Mouse (Mus musculus) gastrocnemius, adult 8-10 months (tissue): ENCODE measurements around the gene Cfap97d1. TPM values are rescaled to one million over a fixed set of nuclear protein-coding genes. Genes with fewer than 3 reads are reported as not detected.

ENCODE experiments used
- DNase-seq, 2 experiments: peaks; one replicate each; pipeline ENCODE4 v3.0.0; 2022; ENCODE audit warnings: low spot score in 2 of 2
- total RNA-seq, 4 experiments: library from RNA; stranded (reverse); gene quantifications; 2 replicates each; pipeline ENCODE4 v1.2.4; 2022

Gene Cfap97d1
- total RNA-seq, result not detected

DNA sequence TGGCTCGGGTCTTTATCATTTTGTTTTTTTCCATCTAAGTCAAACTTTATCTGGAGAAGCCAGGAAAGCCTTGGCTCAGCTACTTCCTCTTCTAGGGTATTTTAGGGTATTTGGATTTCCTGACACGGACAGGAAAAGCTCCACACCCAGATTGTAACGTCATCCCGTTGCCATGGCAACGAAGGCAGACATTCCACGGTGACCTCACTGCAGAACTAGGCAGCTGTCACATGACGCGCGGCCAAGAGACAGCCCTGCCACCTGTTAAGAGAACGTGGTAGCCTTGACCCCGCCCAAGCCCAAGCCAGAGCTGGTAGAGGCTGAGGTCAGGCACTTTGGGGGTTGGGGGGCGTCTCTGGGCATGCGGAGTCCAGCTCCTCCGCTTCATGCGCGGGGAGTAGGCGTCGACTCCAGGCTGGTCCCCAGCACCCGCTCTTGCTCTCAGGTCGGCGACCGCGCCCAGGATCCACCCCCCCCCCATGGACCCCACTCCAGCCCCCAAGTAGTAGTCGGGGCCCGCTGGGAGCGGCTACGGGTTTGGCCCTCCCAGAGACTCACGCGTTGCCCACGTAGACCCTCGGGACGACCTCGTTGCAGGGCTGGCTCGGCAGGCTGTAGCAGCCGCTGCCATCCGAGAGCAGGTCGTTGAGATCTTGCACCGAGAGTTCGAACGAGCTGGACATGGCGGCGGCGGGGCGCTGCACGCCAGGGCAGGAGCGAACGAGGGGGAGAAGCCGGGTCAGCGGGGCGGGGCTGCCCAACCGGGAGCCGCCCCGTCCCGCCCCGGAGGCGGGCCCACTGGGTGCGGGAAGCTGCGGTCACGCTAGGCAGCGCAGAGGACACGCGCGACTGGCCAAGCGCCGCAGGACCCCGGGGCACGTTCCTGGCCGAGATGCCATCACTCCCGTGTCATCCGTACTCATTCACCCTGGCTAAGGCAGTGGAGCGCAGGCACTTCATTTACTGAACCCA lies at the start of gene Cfap97d1:
Gene Cfap97d1 (plus strand): TSS at position 226 of the 972 bp plus-strand sequence.
- DNase-seq, result peak; percentile 97

- DNase-seq, result no peak
These were observed 48.3 kb upstream of the Cfap97d1 start for GRCm38 (mm10) chr11:101935743-101936142.

DNA sequence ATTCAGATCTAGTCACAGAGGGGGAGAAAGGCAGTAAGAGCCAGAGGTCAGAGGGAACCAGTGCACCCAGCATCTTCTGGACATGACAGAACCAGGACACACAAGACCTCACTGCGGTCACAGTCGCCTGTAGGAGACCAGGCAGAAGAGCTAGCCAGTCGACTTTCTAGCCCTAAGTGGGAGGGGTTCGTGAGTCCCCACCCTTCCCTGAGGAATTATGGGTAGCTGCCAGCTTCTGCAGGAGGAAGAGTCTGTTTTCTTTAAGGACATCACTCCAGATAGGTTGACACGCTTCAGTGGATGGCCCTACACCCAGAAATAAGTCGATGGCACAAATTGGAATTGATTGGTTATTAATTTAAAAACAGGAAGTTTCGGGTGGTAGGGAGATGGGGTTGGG lies 47.7 kb upstream of the Cfap97d1 start:
- DNase-seq, result no peak

- DNase-seq, result no peak
These were observed 47.0 kb upstream of the Cfap97d1 start for GRCm38 (mm10) chr11:101937108-101937507.

DNA sequence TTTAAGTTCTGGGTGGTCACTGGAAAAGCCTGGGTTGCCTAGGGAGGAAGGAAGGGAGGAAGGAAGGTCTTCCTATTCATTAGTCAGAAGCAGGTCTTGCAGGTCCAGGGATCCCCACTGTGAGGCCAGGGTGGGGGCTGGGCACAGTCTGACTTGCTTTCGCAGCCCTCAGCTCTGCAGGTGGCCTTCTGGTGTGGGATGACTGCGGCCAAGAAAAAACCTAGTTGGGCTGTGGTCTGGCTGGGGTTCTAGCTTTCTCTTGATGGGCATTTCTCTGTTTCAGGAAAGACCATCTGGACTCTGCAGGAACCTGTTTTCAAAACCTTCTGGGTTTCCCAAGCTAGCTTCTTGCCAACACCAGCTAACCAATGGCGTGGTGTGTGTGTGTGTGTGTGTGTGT lies 41.0 kb upstream of the Cfap97d1 start:
- DNase-seq, result no peak

GRCm38 (mm10) chr11:101946525-101946924 lies 37.6 kb upstream of the Cfap97d1 start:
- no peak for DNase-seq

- no peak for DNase-seq
These were observed 34.1 kb upstream of the Cfap97d1 start for GRCm38 (mm10) chr11:101950021-101950420.

DNA sequence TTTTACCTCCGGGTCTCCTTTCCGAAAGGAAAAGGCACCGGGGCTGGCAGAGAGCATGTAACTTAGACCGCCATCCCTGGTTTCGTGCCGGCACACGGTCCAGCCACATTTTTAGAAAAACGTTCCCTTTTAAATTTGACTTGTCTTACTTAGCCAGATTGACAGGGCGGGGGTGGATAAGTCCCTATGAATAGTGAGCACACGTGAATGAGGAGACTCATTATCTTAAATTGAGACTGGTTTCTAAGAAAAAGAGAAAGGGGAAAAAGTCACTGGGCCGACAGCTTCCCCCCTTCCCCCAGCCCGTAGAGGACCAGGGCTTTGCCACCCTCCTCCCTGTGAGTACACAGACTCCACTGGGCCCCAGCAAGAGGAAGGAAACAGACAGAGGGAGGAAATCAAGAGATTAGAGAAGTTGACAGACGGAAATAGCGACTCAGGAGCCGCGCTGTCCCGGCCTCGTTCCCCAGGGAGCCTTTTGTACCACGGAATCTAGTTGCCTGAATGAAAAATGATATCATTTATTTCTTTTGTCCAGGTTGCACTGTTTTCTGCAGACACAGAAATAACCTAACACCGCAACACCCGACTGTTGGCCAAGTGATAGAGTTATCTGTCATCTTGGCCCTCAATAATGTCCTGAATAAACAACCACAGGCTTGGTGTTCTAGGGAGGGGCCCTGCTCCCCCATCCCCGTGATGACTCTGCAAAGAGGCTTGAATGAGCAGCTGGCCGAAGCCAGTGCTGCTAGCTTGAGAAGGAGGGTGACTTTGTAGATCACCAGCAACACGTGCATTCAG lies 31.3 kb upstream of the Cfap97d1 start:
- DNase-seq, result no peak

GRCm38 (mm10) chr11:101953441-101953840 lies 30.6 kb upstream of the Cfap97d1 start:
- no peak for DNase-seq

DNA sequence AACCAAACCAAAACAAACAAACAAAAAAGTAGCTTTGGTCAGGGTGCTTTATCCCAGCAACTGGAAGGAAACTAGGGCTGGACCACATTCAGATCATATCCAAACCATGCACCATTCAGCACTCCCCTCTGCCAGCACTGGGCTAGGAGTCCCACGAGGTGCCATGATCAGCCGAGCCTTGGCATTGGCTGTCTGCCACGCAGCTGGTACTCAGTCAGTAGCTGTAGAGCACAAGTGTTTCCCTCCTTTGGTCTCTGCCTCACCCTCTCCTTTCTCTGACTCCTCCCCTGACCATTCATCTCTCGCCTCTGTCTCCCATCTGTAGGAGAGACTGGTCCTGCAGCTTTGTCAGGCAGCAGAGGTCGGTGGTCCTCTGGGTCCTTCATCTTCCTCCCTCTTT lies 26.6 kb upstream of the Cfap97d1 start:
- no peak for DNase-seq

DNA sequence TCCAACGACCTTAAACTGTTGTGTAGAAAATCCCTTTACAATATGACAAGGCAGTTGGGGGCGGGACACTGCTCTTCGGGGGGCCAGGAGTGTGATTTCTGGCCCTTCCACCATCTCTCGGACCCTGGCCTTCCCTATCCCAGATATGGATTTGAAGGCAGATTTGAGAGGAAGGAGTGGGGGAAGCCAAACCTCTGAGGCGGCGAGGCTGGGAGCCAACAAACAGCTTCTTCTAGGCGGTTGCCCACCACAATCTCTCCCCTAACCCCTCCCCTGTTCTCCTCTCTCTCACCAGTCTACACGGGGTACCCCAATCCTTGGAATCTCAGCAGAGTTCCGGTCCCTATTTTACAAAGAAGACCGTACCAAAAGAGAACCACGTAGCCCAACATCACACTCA lies 21.0 kb upstream of the Cfap97d1 start:
- DNase-seq, result no peak

DNA sequence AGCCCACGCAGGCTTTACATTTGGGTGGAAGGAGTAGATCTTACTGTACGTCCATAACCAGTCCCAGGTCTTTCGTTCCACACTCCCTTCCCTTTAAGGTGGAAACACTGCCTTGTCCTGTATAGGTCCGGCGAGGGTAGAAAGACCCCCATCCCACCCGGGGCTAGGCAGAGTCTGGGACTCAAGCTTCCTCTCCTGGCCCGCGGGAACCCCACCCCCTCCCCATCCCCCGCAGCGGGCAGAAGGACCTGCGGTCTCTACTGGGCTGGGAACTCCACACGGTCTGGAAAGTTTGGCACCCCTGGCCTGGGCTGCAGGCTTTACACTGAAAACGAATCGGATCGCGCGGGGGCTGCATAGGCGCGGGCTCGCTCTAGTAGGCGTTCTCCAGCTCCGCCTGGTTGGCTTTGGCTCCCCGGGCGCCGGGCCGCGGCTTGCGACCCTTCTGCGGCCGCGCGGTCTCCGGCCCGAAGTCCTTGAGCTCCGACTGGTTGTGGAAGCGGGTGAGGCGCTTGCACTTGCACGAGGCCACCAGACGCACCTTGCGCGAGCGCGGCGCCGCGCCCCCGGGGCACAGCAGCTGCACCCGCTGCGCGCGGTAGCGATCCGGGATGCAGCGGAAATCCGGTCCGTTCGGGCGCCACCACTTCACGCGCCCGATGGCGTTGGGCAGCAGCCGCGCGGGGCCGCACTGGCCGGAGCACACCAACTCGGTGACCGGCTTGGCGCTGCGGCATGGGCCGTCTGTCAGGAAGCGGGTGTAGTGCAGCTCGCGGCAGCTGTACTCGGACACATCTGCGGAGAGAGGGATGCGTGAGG lies 20.4 kb upstream of the Cfap97d1 start:
- DNase-seq, result no peak

DNA sequence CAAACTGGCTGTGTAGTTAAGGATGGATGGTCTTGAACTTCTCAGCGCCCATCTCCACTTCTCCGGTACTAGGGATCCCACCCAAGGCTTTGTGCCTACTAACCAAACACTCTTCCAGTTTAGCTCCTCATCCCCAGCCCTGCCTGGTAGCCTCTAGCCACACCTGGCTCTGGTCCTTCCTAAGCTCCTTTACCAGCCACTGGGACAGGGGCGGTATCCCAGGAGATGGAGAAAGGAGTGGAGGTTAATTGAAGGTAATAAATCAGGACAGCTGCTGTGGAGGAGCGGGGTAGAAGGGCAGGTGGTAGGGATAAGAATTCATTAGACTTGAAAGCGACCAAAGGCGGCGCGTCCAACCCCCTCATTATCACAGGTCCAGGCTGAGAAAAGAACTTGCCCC lies 19.4 kb upstream of the Cfap97d1 start:
- DNase-seq, result no peak

DNA sequence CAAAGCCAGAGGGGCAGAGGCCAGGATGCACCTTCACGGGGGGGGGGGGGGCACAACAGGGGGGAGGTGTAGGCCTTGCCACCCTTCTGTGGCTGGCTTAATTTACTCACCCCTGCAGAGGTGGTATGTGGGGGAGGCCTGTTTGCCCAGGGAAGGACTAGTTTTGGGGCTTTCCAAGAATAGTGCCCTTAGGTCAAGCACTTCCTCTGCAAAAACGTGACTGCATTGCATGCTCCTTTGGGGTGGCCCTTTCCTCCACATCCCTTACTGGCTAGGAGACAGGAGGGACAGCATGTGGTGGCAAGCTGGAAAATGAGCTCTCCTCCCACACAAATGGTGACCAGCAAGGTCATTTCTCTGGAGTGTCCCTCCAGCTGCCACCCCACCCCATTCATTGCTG lies 18.5 kb upstream of the Cfap97d1 start:
- DNase-seq, result no peak

- no peak for DNase-seq
These were observed 17.0 kb upstream of the Cfap97d1 start, which contains the start of gene Sost for GRCm38 (mm10) chr11:101966965-101967614. Gene Sost, minus strand, starts transcription at chr11:101967015.

GRCm38 (mm10) chr11:101968311-101968710 lies 15.8 kb upstream of the Cfap97d1 start:
- DNase-seq, result no peak

DNA sequence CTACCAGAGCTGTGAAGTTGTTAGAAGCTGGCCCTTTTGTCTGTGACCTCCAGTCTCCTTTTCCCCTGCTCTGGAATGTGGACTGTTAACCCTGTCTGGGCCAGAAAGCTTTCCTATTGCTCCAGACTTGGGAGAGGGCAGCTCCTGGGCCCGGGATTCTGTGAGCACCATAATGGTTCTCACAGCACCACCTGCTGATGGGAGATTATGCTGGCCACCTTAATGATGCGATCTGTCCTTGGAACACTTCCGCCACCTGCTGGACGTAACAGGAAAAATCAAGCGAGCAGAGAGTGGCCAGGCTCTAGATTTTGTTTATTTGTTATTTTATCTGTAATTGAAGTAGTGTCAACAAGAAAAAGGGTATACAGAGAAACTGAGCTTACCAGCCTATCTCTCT lies 15.3 kb upstream of the Cfap97d1 start:
- peak; percentile 66 to 74 for DNase-seq

DNA sequence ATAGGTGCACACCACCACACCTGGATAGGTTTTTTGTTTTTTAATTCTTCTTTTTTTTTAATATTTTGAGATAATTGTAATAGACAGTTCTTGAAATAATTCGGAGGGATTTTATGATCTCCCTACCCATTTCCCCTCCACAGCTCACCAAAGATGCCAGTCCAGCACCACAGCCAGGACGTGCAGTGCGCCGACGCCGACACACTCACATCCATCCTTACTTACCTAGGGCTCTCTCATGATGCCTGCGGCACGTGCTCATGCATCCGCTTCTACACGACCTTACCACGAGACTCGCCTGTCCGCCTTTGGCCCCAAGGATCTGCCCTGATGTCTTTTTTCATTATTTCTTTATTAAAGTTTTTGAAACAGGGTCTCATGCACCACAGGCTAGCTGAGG lies 14.2 kb upstream of the Cfap97d1 start:
- no peak for DNase-seq

- peak in 1 of 2 experiments; percentile 53 for DNase-seq
These were observed 12.7 kb upstream of the Cfap97d1 start for GRCm38 (mm10) chr11:101971410-101971809.

DNA sequence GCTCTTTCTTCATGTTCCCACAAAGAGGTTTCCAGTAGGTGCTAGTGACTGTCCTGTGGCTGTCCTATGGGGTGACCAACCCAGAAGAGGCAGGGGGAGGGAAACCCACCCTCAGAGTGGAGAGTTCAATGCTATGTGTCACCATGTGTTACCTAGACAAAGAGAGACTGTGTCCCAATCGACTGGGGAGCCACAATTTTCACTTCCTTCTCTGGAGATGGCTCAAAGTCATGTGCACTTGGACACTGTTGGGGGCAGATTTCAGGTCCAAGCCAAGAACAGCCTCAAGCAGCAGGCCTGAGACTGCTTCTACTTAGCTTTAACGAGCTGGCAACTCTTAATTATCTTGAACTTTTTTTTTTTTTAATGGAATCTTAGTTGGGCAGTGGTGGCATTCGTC lies 12.0 kb upstream of the Cfap97d1 start:
- no peak for DNase-seq

DNA sequence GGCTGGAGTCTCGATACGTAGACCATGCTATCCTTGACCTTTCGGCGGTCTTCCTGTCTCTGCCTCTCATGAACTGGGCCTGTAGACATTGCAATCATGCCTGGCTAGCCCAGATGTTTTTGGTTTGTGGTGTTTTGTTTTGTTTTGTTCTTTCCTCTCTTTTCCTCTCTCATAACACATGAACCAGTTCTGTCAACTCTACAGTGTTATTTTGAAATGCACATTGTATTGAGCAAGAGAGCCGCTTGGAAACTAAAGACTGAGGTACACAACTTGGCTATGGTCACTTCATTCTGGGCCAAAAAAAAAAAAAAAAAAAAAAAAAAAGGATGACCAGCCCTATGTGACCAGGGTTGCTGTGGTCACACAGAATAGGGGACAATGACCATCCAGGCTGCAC lies 11.4 kb upstream of the Cfap97d1 start:
- DNase-seq, result no peak
